Mouse (Mus musculus) gastrocnemius, postnatal 10 days (tissue): ENCODE results near the gene Cdc42bpb. TPM values are rescaled to one million over a fixed set of nuclear protein-coding genes. Genes with fewer than 3 reads are reported as not detected.

Experiments
- DNase-seq: peaks from one replicate; pipeline ENCODE4 v3.0.0; 2021; ENCODE audit warnings: mixed read lengths
- total RNA-seq, 2 experiments: library from RNA; stranded (reverse); gene quantifications; 2 replicates each; pipeline ENCODE4 v1.2.3; 2021

Cdc42bpb gene
- total RNA-seq, 2 experiments from 2014 or later = 48.3 to 55.8 TPM

GRCm38 (mm10) chr12:111386642-111387120 is 9.2 kb upstream of the Cdc42bpb start:
- DNase-seq = no peak

GRCm38 (mm10) chr12:111385883-111386641 is 8.5 kb upstream of the Cdc42bpb start:
- DNase-seq = no peak

- DNase-seq = no peak
These were observed 1.3 kb upstream of the Cdc42bpb start for GRCm38 (mm10) chr12:111378812-111379211.

- no peak for DNase-seq
These were observed 520 bp upstream of the Cdc42bpb start for GRCm38 (mm10) chr12:111377986-111378490.

GRCm38 (mm10) chr12:111376826-111377331 is 639 bp downstream of the Cdc42bpb start:
- DNase-seq = peak; percentile 65

- no peak for DNase-seq
These were observed 1.5 kb downstream of the Cdc42bpb start for GRCm38 (mm10) chr12:111376053-111376452.

- no peak for DNase-seq
These were observed 2.0 kb downstream of the Cdc42bpb start for GRCm38 (mm10) chr12:111375559-111375958.

- DNase-seq = no peak
These were observed 2.8 kb downstream of the Cdc42bpb start for GRCm38 (mm10) chr12:111374727-111375126.

GRCm38 (mm10) chr12:111373411-111373810 is 4.1 kb downstream of the Cdc42bpb start:
- DNase-seq = no peak

GRCm38 (mm10) chr12:111371905-111372304 is 5.6 kb downstream of the Cdc42bpb start:
- DNase-seq = no peak

GRCm38 (mm10) chr12:111370249-111370648 is 7.3 kb downstream of the Cdc42bpb start:
- DNase-seq = no peak

- DNase-seq = no peak
These were observed 10.5 kb downstream of the Cdc42bpb start for GRCm38 (mm10) chr12:111367065-111367464.

- no peak for DNase-seq
These were observed 13.3 kb downstream of the Cdc42bpb start for GRCm38 (mm10) chr12:111364234-111364633.

GRCm38 (mm10) chr12:111361319-111362098 is 16.0 kb downstream of the Cdc42bpb start:
- no peak for DNase-seq

GRCm38 (mm10) chr12:111360671-111361070 is 16.8 kb downstream of the Cdc42bpb start:
- no peak for DNase-seq

- DNase-seq = no peak
These were observed 21.3 kb downstream of the Cdc42bpb start for GRCm38 (mm10) chr12:111356216-111356615.

GRCm38 (mm10) chr12:111354142-111354541 is 23.4 kb downstream of the Cdc42bpb start:
- DNase-seq = no peak

GRCm38 (mm10) chr12:111353439-111353915 is 24.0 kb downstream of the Cdc42bpb start:
- peak; percentile 41 for DNase-seq

GRCm38 (mm10) chr12:111353008-111353407 is 24.5 kb downstream of the Cdc42bpb start:
- DNase-seq = no peak

- peak; percentile 26 for DNase-seq
These were observed 25.0 kb downstream of the Cdc42bpb start for GRCm38 (mm10) chr12:111352520-111352919.

GRCm38 (mm10) chr12:111349540-111350231 is 27.8 kb downstream of the Cdc42bpb start:
- DNase-seq = no peak

GRCm38 (mm10) chr12:111343956-111344355 is 33.6 kb downstream of the Cdc42bpb start:
- no peak for DNase-seq
